Mouse (Mus musculus) embryonic facial prominence, embryonic 11.5 days (tissue): Measurements from ENCODE around the gene Dgcr8. TPM values are rescaled to one million over a fixed set of nuclear protein-coding genes. Genes with fewer than 3 reads are reported as not detected.
"Not testable (repeated sequence)": the region's sequence is repeated elsewhere in the genome, so short reads cannot be mapped to it uniquely, and the experiment has no call there.

Experiments used
- ATAC-seq: fragments of 200-750 bp; cut with Nextera tagmentation; replicated peaks from 2 replicates; pipeline ENCODE4 v1.8.0; 2017; ENCODE audit warnings: low read depth; ENCODE audit not compliant: insufficient number of reproducible peaks, low FRiP score, low TSS enrichment
- DNase-seq: peaks from one replicate; pipeline ENCODE4 v3.0.0-alpha.2; 2015; ENCODE audit warnings: low spot score
- H3K27ac ChIP-seq: fragments of 300-500 bp; sonication (generic); replicated peaks from 2 replicates; pipeline ENCODE4 v1.5.1; 2014; ENCODE audit warnings: mild to moderate bottlenecking, low read depth, low read length, control low read depth
- H3K27me3 ChIP-seq: fragments of 300-500 bp; sonication (generic); 2 replicates; pipeline ENCODE4 v1.6.1; 2014; ENCODE audit warnings: mild to moderate bottlenecking, low read length, moderate library complexity, mixed read lengths; ENCODE audit not compliant: control insufficient read depth, insufficient read depth
- H3K36me3 ChIP-seq: fragments of 300-500 bp; sonication (generic); replicated peaks from 2 replicates; pipeline ENCODE4 v1.6.1; 2014; ENCODE audit warnings: low read depth, mild to moderate bottlenecking, low read length, moderate library complexity, mixed read lengths; ENCODE audit not compliant: control insufficient read depth, insufficient read depth
- H3K4me1 ChIP-seq: fragments of 300-500 bp; sonication (generic); 2 replicates; pipeline ENCODE4 v1.6.1; 2014; ENCODE audit warnings: low read length, mixed read lengths; ENCODE audit not compliant: control insufficient read depth, insufficient read depth
- H3K4me2 ChIP-seq: fragments of 300-500 bp; sonication (generic); 2 replicates; pipeline ENCODE4 v1.6.1; 2014; ENCODE audit warnings: low read depth, mild to moderate bottlenecking, control low read depth, low read length, moderate library complexity
- H3K4me3 ChIP-seq: fragments of 300-500 bp; sonication (generic); 2 replicates; pipeline ENCODE4 v1.5.1; 2014; ENCODE audit warnings: low read depth, low read length, control low read depth
- H3K9ac ChIP-seq: fragments of 300-500 bp; sonication (generic); replicated peaks from 2 replicates; pipeline ENCODE4 v1.6.1; 2014; ENCODE audit warnings: mild to moderate bottlenecking, control low read depth, low read length
- H3K9me3 ChIP-seq: fragments of 300-500 bp; sonication (generic); replicated peaks from 2 replicates; pipeline ENCODE4 v1.6.1; 2016; ENCODE audit warnings: mild to moderate bottlenecking, low read length, inconsistent platforms, mixed read lengths; ENCODE audit not compliant: control insufficient read depth
- WGBS: fragments of 180-500 bp; shearing (Covaris S2); extraction: QIAGEN DNeasy Blood & Tissue Kit; methylation state at CpG from one replicate; pipeline ENCODE4 v1.1.7; 2014; 5-methylcytosine and 5-hydroxymethylcytosine counted together
- polyA plus RNA-seq: library from polyadenylated mRNA; unstranded; fragments of >200 nt; fragmentation: Nextera tagmentation; extraction: Ambion mirVana; gene quantifications from 2 replicates; pipeline ENCODE4 v1.2.1, GENCODE M21; 2014

Dgcr8 gene
- polyA plus RNA-seq, 1 experiment from 2014 or later = 32.2 TPM

- no peak for DNase-seq
- WGBS = 83% methylated on average over 2 of the region's 2 CpGs
Observed at GRCm38 (mm10) chr16:18323460-18323859, 34.4 kb upstream of the Dgcr8 start.

DNA sequence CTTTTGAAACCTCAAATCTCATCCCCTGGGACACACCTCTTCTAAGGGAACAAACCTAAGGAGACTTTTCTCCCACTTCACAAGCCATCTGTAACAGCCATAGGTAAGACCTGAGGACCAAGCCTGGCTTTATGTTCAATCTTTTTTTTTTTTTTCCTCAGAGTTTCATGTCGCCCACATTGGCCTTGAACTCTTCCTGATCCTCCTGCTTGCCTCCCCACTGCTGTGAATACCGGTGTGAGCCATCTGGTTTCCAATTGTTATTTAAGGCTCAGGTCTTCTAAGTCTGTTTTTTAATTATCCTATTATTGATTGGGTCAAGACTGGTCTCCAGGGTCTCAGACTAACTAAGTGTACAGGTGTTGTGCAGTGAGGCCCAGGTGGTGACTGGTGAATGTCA, 32.4 kb upstream of the Dgcr8 start:
- Histone ChIP-seq H3K4me3 (no peak overlapping the region), H3K4me2 (no peak overlapping the region), H3K36me3 (no peaks in the 10 kb centered on the region; the same call in 1 of the 2 replicates), H3K4me1 (no peaks in the 10 kb centered on the region), H3K9ac (no peak overlapping the region), H3K27me3 (no peaks in the 10 kb centered on the region), H3K9me3 (no peaks in the 10 kb centered on the region), H3K27ac (no peak overlapping the region)
- ATAC-seq (no peak), DNase-seq (no peak)
- 76% methylated on average over 2 of the region's 2 CpGs for WGBS

More at GRCm38 (mm10) chr16:18323460-18323859, 34.4 kb upstream of the Dgcr8 start:
- ATAC-seq = no peak
- no peak overlapping the region for H3K27ac ChIP-seq
- no peak overlapping the region for H3K4me3 ChIP-seq
- no peak overlapping the region for H3K4me2 ChIP-seq
- no peaks in the 10 kb centered on the region for H3K4me1 ChIP-seq
- no peak overlapping the region for H3K9ac ChIP-seq
- no peaks in the 10 kb centered on the region for H3K27me3 ChIP-seq
- no peaks in the 10 kb centered on the region; the same call in 1 of the 2 replicates for H3K36me3 ChIP-seq
- no peaks in the 10 kb centered on the region for H3K9me3 ChIP-seq

DNA sequence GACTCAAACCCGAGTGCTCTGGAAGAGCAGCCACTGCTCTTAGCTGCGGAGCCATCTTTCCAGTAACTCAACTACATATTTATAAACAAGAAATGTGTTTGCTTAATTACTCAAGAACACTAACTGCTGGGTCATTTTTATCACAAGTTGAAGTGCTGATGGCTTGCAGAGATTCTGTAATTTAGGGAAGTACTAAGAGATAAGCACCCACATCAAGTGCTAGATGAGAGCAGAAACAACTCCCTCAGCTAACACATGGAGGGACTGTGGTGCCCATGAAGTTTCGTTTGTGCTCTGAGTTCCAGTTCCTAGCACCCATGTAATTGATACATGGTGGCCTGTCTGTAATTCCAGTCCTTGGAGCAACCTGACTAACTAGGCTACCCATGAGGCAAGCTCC, 29.9 kb upstream of the Dgcr8 start:
- H3K4me2 ChIP-seq = no peak overlapping the region
- no peaks in the 10 kb centered on the region; the same call in 1 of the 2 replicates for H3K36me3 ChIP-seq
- no peak overlapping the region for H3K27ac ChIP-seq
- no peaks in the 10 kb centered on the region for H3K4me1 ChIP-seq
- no peak overlapping the region for H3K4me3 ChIP-seq
- no peaks in the 10 kb centered on the region for H3K27me3 ChIP-seq
- H3K9ac ChIP-seq = no peak overlapping the region
- 81% methylated on average over 3 of the region's 3 CpGs for WGBS
- H3K9me3 ChIP-seq = no peaks in the 10 kb centered on the region
- no peak for DNase-seq
- no peak for ATAC-seq

DNA sequence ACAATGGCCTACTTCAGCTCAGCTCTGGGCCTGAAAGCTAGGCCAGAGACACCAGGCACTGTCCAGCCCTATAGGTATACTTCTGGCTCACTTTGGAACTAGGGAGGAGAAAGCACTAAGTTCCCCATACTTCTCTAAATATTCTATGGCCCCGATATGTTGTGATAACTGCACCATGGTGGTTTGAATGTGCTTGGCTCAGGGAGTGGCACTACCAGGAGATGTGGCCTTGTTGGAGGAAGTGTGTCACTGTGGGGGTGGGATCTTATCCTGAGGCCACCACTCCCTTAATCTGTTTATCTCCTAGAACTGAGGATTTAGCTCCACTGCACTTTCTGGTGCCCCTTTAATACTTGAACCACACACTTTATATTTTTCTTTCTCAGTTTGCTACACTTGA, 19.1 kb upstream of the Dgcr8 start:
- Histone ChIP-seq H3K27me3 (no peaks in the 10 kb centered on the region), H3K36me3 (no peaks in the 10 kb centered on the region), H3K4me3 (no peak overlapping the region), H3K9me3 (no peaks in the 10 kb centered on the region), H3K9ac (no peak overlapping the region), H3K4me1 (no peaks in the 10 kb centered on the region), H3K4me2 (no peak overlapping the region), H3K27ac (no peak overlapping the region)
- DNase-seq (no peak), ATAC-seq (no peak)
- WGBS = 95% methylated on average over 1 of the region's 1 CpGs

DNA sequence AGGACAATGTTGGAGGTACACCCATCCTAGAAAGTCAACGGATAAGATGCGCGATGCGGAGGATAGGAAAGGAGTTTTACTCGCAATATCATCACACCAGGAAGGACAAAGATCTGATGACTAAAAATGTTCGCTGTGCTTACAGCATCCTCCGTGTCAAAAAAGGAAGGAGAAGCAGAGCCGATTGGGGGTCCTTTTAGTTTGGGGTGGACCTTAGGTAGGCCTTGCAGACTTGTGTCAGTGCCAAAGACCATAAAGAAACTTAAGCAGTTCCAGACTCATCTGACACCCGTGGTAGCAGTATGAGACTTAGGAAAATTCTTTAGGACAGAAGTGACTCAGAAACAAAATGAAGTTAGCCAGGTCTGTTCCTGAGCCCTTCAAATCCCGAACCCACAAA, 568 bp upstream of the Dgcr8 start:
- not testable (repeated sequence) for ATAC-seq, H3K27me3 ChIP-seq, H3K36me3 ChIP-seq, H3K9me3 ChIP-seq, H3K4me1 ChIP-seq, H3K27ac ChIP-seq, DNase-seq
- Histone ChIP-seq H3K9ac (peak overlapping the region; percentile 41), H3K4me3 (peak overlapping the region; percentile 23; the same call in 1 of the 2 replicates), H3K4me2 (peak overlapping the region; percentile 21; the same call in 1 of the 2 replicates)
- 4% methylated on average over 7 of the region's 10 CpGs for WGBS

- Histone ChIP-seq H3K27me3 (no peaks in the 10 kb centered on the region), H3K4me3 (peak overlapping the region; percentile 74), H3K9ac (peak overlapping the region; percentile 96), H3K4me2 (peak overlapping the region; percentile 71), H3K9me3 (no peaks in the 10 kb centered on the region), H3K4me1 (peaks cover 3% of the 10 kb centered on the region), H3K36me3 (peaks cover 7% of the 10 kb centered on the region), H3K27ac (peak overlapping the region; percentile 80)
- peak; percentile 66 for DNase-seq
- peak; percentile 82 for ATAC-seq
- 1% methylated on average over 28 of the region's 31 CpGs for WGBS
Observed at GRCm38 (mm10) chr16:18288581-18289061, 425 bp downstream of the Dgcr8 start.

DNA sequence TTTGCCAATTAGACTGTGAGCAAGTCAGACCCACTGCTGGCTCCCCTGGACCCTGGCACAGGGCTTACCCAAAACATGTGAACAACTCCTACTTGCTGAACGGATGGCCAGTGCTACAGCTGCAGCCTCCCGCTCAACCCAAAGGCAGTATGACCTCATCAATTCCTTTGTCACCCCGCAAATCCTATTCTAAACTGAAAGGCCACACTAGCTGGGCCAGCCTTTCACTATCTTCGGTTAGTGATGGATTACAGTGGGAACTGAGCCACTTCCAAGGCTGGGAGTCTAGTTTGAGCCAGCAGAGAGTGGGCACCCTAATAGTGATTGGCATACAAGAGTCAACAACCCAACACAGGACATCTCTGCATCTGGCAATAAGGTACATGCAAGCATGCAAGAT, 880 bp downstream of the Dgcr8 start:
- ATAC-seq (no peak), DNase-seq (peak; percentile 4)
- H3K9ac ChIP-seq = peak overlapping the region; percentile 96
- peaks cover 11% of the 10 kb centered on the region for H3K36me3 ChIP-seq
- 2% methylated on average over 4 of the region's 4 CpGs for WGBS
- peaks cover 3% of the 10 kb centered on the region for H3K4me1 ChIP-seq
- peak overlapping the region; percentile 71 for H3K4me2 ChIP-seq
- H3K9me3 ChIP-seq = no peaks in the 10 kb centered on the region
- peak overlapping the region; percentile 80 for H3K27ac ChIP-seq
- no peaks in the 10 kb centered on the region for H3K27me3 ChIP-seq
- H3K4me3 ChIP-seq = peak overlapping the region; percentile 74

DNA sequence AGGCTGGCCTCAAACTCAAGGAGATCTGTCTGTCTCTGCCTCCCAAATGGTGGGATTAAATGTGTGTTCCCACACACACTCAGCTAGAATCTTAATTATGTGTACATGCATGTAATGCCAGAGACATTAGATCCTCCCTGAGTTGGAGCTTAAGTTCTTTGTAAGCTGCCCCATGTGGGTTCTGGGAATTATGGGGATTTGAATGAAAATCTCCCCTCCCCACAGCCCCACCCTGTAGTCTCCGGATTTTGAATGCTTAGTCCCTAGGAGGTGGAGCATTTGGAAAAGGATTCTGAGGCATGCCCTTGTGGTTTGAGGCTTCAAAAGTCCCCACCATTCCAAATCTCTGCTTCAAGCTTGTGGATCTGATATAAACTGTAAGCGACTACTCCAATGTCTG, 13.9 kb downstream of the Dgcr8 start:
- H3K4me1 ChIP-seq = no peaks in the 10 kb centered on the region
- no peaks in the 10 kb centered on the region for H3K27me3 ChIP-seq
- H3K36me3 ChIP-seq = peaks cover 31% of the 10 kb centered on the region
- 94% methylated on average over 2 of the region's 2 CpGs for WGBS
- H3K9ac ChIP-seq = no peak overlapping the region
- ATAC-seq (no peak), DNase-seq (no peak)
- no peak overlapping the region for H3K4me3 ChIP-seq
- no peak overlapping the region for H3K27ac ChIP-seq
- H3K9me3 ChIP-seq = no peaks in the 10 kb centered on the region
- no peak overlapping the region for H3K4me2 ChIP-seq
